Mouse (Mus musculus): ENCODE data around the gene Smad3. TPM values are rescaled to one million over a fixed set of nuclear protein-coding genes. Genes with fewer than 3 reads are reported as not detected.

Smad3 gene
- polyA plus RNA-seq, 1 experiment from 2014 or later = 24.0 TPM

- no peaks in the 10 kb centered on the region for H3K27me3 ChIP-seq (ENCODE audit: control insufficient read depth, insufficient read depth, low read length)
- no peak overlapping the region for H3K27ac ChIP-seq (replicated peaks; ENCODE audit: low read depth, low read length)
- H3K9me3 ChIP-seq (ENCODE audit: control insufficient read depth, low read length) = no peaks in the 10 kb centered on the region
- H3K4me3 ChIP-seq (ENCODE audit: low read depth, low read length) = no peak overlapping the region
- H3K9ac ChIP-seq (ENCODE audit: low read length) = no peak overlapping the region
- H3K36me3 ChIP-seq (ENCODE audit: control insufficient read depth, insufficient read depth, low read length) = peaks cover 14% of the 10 kb centered on the region
- ATAC-seq (ENCODE audit: insufficient number of reproducible peaks, low FRiP score, low TSS enrichment, low read depth) (no peak), DNase-seq (ENCODE audit: low spot score) (no peak)
- no peaks in the 10 kb centered on the region for H3K4me1 ChIP-seq (ENCODE audit: control insufficient read depth, insufficient read depth, low read length)
- 93% methylated on average over 13 of the region's 14 CpGs for WGBS
- no peak overlapping the region for H3K4me2 ChIP-seq (ENCODE audit: low read depth, severe bottlenecking)
Observed at GRCm38 (mm10) chr9:63650905-63651304, 106.9 kb downstream of the Smad3 start.

GRCm38 (mm10) chr9:63649841-63650545, 107.8 kb downstream of the Smad3 start:
- no peak overlapping the region for H3K4me2 ChIP-seq (ENCODE audit: low read depth, severe bottlenecking)
- no peak overlapping the region for H3K9ac ChIP-seq (ENCODE audit: low read length)
- H3K4me3 ChIP-seq (ENCODE audit: low read depth, low read length) = no peak overlapping the region
- no peaks in the 10 kb centered on the region for H3K4me1 ChIP-seq (ENCODE audit: control insufficient read depth, insufficient read depth, low read length)
- peaks cover 14% of the 10 kb centered on the region for H3K36me3 ChIP-seq (ENCODE audit: control insufficient read depth, insufficient read depth, low read length)
- ATAC-seq (ENCODE audit: insufficient number of reproducible peaks, low FRiP score, low TSS enrichment, low read depth) (no peak), DNase-seq (ENCODE audit: low spot score) (no peak)
- H3K27ac ChIP-seq (replicated peaks; ENCODE audit: low read depth, low read length) = no peak overlapping the region
- 87% methylated on average over 8 of the region's 8 CpGs for WGBS
- no peaks in the 10 kb centered on the region for H3K9me3 ChIP-seq (ENCODE audit: control insufficient read depth, low read length)
- no peaks in the 10 kb centered on the region for H3K27me3 ChIP-seq (ENCODE audit: control insufficient read depth, insufficient read depth, low read length)

- ATAC-seq (ENCODE audit: insufficient number of reproducible peaks, low FRiP score, low TSS enrichment, low read depth) (no peak), DNase-seq (ENCODE audit: low spot score) (no peak)
- Histone ChIP-seq H3K9me3 (ENCODE audit: control insufficient read depth, low read length) (no peaks in the 10 kb centered on the region), H3K27ac (replicated peaks; ENCODE audit: low read depth, low read length) (no peak overlapping the region), H3K27me3 (ENCODE audit: control insufficient read depth, insufficient read depth, low read length) (no peaks in the 10 kb centered on the region), H3K4me1 (ENCODE audit: control insufficient read depth, insufficient read depth, low read length) (no peaks in the 10 kb centered on the region), H3K9ac (ENCODE audit: low read length) (no peak overlapping the region), H3K4me2 (ENCODE audit: low read depth, severe bottlenecking) (no peak overlapping the region), H3K36me3 (ENCODE audit: control insufficient read depth, insufficient read depth, low read length) (peaks cover 15% of the 10 kb centered on the region; the same call in 1 of the 2 replicates), H3K4me3 (ENCODE audit: low read depth, low read length) (no peak overlapping the region)
- 89% methylated on average over 9 of the region's 9 CpGs for WGBS
Observed at GRCm38 (mm10) chr9:63648520-63648918, 109.3 kb downstream of the Smad3 start.

GRCm38 (mm10) chr9:63647581-63648519, 109.9 kb downstream of the Smad3 start:
- H3K9me3 ChIP-seq (ENCODE audit: control insufficient read depth, low read length) = no peaks in the 10 kb centered on the region
- WGBS = 80% methylated on average over 9 of the region's 9 CpGs
- no peak overlapping the region for H3K4me2 ChIP-seq (ENCODE audit: low read depth, severe bottlenecking)
- ATAC-seq (ENCODE audit: insufficient number of reproducible peaks, low FRiP score, low TSS enrichment, low read depth) (no peak), DNase-seq (ENCODE audit: low spot score) (no peak)
- H3K27ac ChIP-seq (replicated peaks; ENCODE audit: low read depth, low read length) = no peak overlapping the region
- no peak overlapping the region for H3K4me3 ChIP-seq (ENCODE audit: low read depth, low read length)
- H3K36me3 ChIP-seq (ENCODE audit: control insufficient read depth, insufficient read depth, low read length) = peaks cover 13% of the 10 kb centered on the region; the same call in 1 of the 2 replicates
- H3K27me3 ChIP-seq (ENCODE audit: control insufficient read depth, insufficient read depth, low read length) = no peaks in the 10 kb centered on the region
- no peaks in the 10 kb centered on the region for H3K4me1 ChIP-seq (ENCODE audit: control insufficient read depth, insufficient read depth, low read length)
- no peak overlapping the region for H3K9ac ChIP-seq (ENCODE audit: low read length)

- ATAC-seq (ENCODE audit: insufficient number of reproducible peaks, low FRiP score, low TSS enrichment, low read depth) (no peak), DNase-seq (ENCODE audit: low spot score) (no peak)
- whole genome bisulfite sequencing = 93% methylated on average over 8 of the region's 8 CpGs
- Histone ChIP-seq H3K4me1 (ENCODE audit: control insufficient read depth, insufficient read depth, low read length) (no peaks in the 10 kb centered on the region), H3K4me3 (ENCODE audit: low read depth, low read length) (no peak overlapping the region), H3K27ac (replicated peaks; ENCODE audit: low read depth, low read length) (no peak overlapping the region), H3K4me2 (ENCODE audit: low read depth, severe bottlenecking) (no peak overlapping the region), H3K36me3 (ENCODE audit: control insufficient read depth, insufficient read depth, low read length) (peaks cover 9% of the 10 kb centered on the region; the same call in 1 of the 2 replicates), H3K9ac (ENCODE audit: low read length) (no peak overlapping the region), H3K27me3 (ENCODE audit: control insufficient read depth, insufficient read depth, low read length) (no peaks in the 10 kb centered on the region), H3K9me3 (ENCODE audit: control insufficient read depth, low read length) (no peaks in the 10 kb centered on the region)
Observed at GRCm38 (mm10) chr9:63645084-63645483, 112.7 kb downstream of the Smad3 start.

- Histone ChIP-seq H3K9ac (ENCODE audit: low read length) (no peak overlapping the region), H3K4me2 (ENCODE audit: low read depth, severe bottlenecking) (no peak overlapping the region), H3K36me3 (ENCODE audit: control insufficient read depth, insufficient read depth, low read length) (peaks cover 6% of the 10 kb centered on the region; the same call in 1 of the 2 replicates), H3K4me1 (ENCODE audit: control insufficient read depth, insufficient read depth, low read length) (no peaks in the 10 kb centered on the region), H3K27ac (replicated peaks; ENCODE audit: low read depth, low read length) (no peak overlapping the region), H3K9me3 (ENCODE audit: control insufficient read depth, low read length) (no peaks in the 10 kb centered on the region), H3K27me3 (ENCODE audit: control insufficient read depth, insufficient read depth, low read length) (no peaks in the 10 kb centered on the region), H3K4me3 (ENCODE audit: low read depth, low read length) (no peak overlapping the region)
- DNase-seq (ENCODE audit: low spot score) (no peak), ATAC-seq (ENCODE audit: insufficient number of reproducible peaks, low FRiP score, low TSS enrichment, low read depth) (no peak)
- 95% methylated on average over 6 of the region's 6 CpGs for WGBS
Observed at GRCm38 (mm10) chr9:63644011-63644410, 113.8 kb downstream of the Smad3 start.

GRCm38 (mm10) chr9:63641983-63642646, 115.7 kb downstream of the Smad3 start:
- ATAC-seq (ENCODE audit: insufficient number of reproducible peaks, low FRiP score, low TSS enrichment, low read depth) (no peak), DNase-seq (ENCODE audit: low spot score) (no peak)
- Histone ChIP-seq H3K9me3 (ENCODE audit: control insufficient read depth, low read length) (no peaks in the 10 kb centered on the region), H3K27me3 (ENCODE audit: control insufficient read depth, insufficient read depth, low read length) (no peaks in the 10 kb centered on the region), H3K4me1 (ENCODE audit: control insufficient read depth, insufficient read depth, low read length) (no peaks in the 10 kb centered on the region), H3K36me3 (ENCODE audit: control insufficient read depth, insufficient read depth, low read length) (peaks cover 6% of the 10 kb centered on the region; the same call in 1 of the 2 replicates), H3K4me3 (ENCODE audit: low read depth, low read length) (no peak overlapping the region), H3K4me2 (ENCODE audit: low read depth, severe bottlenecking) (no peak overlapping the region), H3K27ac (replicated peaks; ENCODE audit: low read depth, low read length) (no peak overlapping the region), H3K9ac (ENCODE audit: low read length) (no peak overlapping the region)
- 96% methylated on average over 4 of the region's 4 CpGs for WGBS

GRCm38 (mm10) chr9:63636113-63636512, 121.7 kb downstream of the Smad3 start:
- 78% methylated on average over 7 of the region's 7 CpGs for WGBS
- Histone ChIP-seq H3K36me3 (ENCODE audit: control insufficient read depth, insufficient read depth, low read length) (peaks cover 2% of the 10 kb centered on the region; the same call in 1 of the 2 replicates), H3K27ac (replicated peaks; ENCODE audit: low read depth, low read length) (no peak overlapping the region)

More at GRCm38 (mm10) chr9:63636113-63636512, 121.7 kb downstream of the Smad3 start:
- H3K27me3 ChIP-seq (ENCODE audit: control insufficient read depth, insufficient read depth, low read length) = no peaks in the 10 kb centered on the region
- no peak overlapping the region for H3K4me2 ChIP-seq (ENCODE audit: low read depth, severe bottlenecking)
- H3K9ac ChIP-seq (ENCODE audit: low read length) = no peak overlapping the region
- DNase-seq (ENCODE audit: low spot score) (no peak), ATAC-seq (ENCODE audit: insufficient number of reproducible peaks, low FRiP score, low TSS enrichment, low read depth) (no peak)
- no peaks in the 10 kb centered on the region for H3K9me3 ChIP-seq (ENCODE audit: control insufficient read depth, low read length)
- H3K4me1 ChIP-seq (ENCODE audit: control insufficient read depth, insufficient read depth, low read length) = no peaks in the 10 kb centered on the region
- H3K4me3 ChIP-seq (ENCODE audit: low read depth, low read length) = no peak overlapping the region

Measured in limb, embryonic 11.5 days (tissue).